Mouse (Mus musculus): ENCODE measurements around the gene Enpp3. TPM values are rescaled to one million over a fixed set of nuclear protein-coding genes. Genes with fewer than 3 reads are reported as not detected.

Gene Enpp3
- 10.3 TPM for polyA plus RNA-seq (2014; fragmentation: Illumina TruSeq; extraction: RNeasy Lipid Tissue Mini Kit (QIAGEN cat#74804))

GRCm38 (mm10) chr10:24842676-24843075 is at the start of gene Enpp3:
Gene Enpp3, minus strand, starts transcription at chr10:24842823.

GRCm38 (mm10) chr10:24869760-24870290 is 27.2 kb upstream of the Enpp3 start, which contains the start of gene Med23:
Gene Med23, plus strand, starts transcription at chr10:24869986.

Other genes with a start within 250 kb of the Enpp3 start
- gene Ccn2, start 247.4 kb downstream of the Enpp3 start, polyA plus RNA-seq (2014; fragmentation: Illumina TruSeq; extraction: RNeasy Lipid Tissue Mini Kit (QIAGEN cat#74804)) = 103 TPM
- gene Enpp1, start 130.7 kb downstream of the Enpp3 start, polyA plus RNA-seq (2014; fragmentation: Illumina TruSeq; extraction: RNeasy Lipid Tissue Mini Kit (QIAGEN cat#74804)) = 26.1 TPM
- gene Med23, start 27.2 kb upstream of the Enpp3 start, polyA plus RNA-seq (2014; fragmentation: Illumina TruSeq; extraction: RNeasy Lipid Tissue Mini Kit (QIAGEN cat#74804)) = 49.0 TPM
- gene Arg1, start 84.7 kb upstream of the Enpp3 start, polyA plus RNA-seq (2014; fragmentation: Illumina TruSeq; extraction: RNeasy Lipid Tissue Mini Kit (QIAGEN cat#74804)) = 2.5 TPM